Mouse (Mus musculus) megakaryocyte, adult 5-6 weeks (primary cell): ENCODE results near the gene Zbtb8b. TPM values are rescaled to one million over a fixed set of nuclear protein-coding genes. Genes with fewer than 3 reads are reported as not detected.
A peak's percentile ranks its signal among the peaks of the same experiment; 100 is the strongest.
"Not testable (repeated sequence)": the region's sequence is repeated elsewhere in the genome, so short reads cannot be mapped to it uniquely, and the experiment has no call there.

Source experiments
- ATAC-seq: 2 replicates; pipeline ENCODE4 v1.8.0; 2016; ENCODE audit warnings: mild to moderate bottlenecking, inconsistent platforms; ENCODE audit not compliant: poor library complexity, severe bottlenecking
- total RNA-seq, 2 experiments: library from RNA; stranded (forward) in 1 of 2; stranded (reverse) in 1 of 2; fragments of 153-499, 151-499 nt in 1 of 2; fragments of 221-1000, 200-1000 nt in 1 of 2; gene quantifications; 2 replicates each; pipeline versions ENCODE4 v1.2.3 to v1.2.4; 2015 to 2017

Gene Zbtb8b
- total RNA-seq, 2 experiments from 2014 or later: not detected

GRCm38 (mm10) chr4:129418321-129418720 is 22.3 kb downstream of the Zbtb8b start:
- no peak for ATAC-seq

- no peak for ATAC-seq
Observed at GRCm38 (mm10) chr4:129416478-129416877, 24.2 kb downstream of the Zbtb8b start.

GRCm38 (mm10) chr4:129415892-129416291 is 24.8 kb downstream of the Zbtb8b start:
- no peak for ATAC-seq

- no peak for ATAC-seq
Observed at GRCm38 (mm10) chr4:129410991-129411390, 29.7 kb downstream of the Zbtb8b start.

- not testable (repeated sequence) for ATAC-seq
Observed at GRCm38 (mm10) chr4:129410532-129410931, 30.1 kb downstream of the Zbtb8b start.

GRCm38 (mm10) chr4:129406447-129406846 is 34.2 kb downstream of the Zbtb8b start:
- peak; percentile 87 for ATAC-seq

- no peak for ATAC-seq
Observed at GRCm38 (mm10) chr4:129399813-129400212, 40.8 kb downstream of the Zbtb8b start.

- no peak for ATAC-seq
Observed at GRCm38 (mm10) chr4:129396960-129397359, 43.7 kb downstream of the Zbtb8b start.

GRCm38 (mm10) chr4:129394089-129394870 is 46.4 kb downstream of the Zbtb8b start:
- peak; percentile 49; the same call in 1 of the 2 replicates for ATAC-seq

GRCm38 (mm10) chr4:129390936-129391557 is 49.6 kb downstream of the Zbtb8b start:
- ATAC-seq: no peak

- ATAC-seq: no peak
Observed at GRCm38 (mm10) chr4:129390216-129390743, 50.4 kb downstream of the Zbtb8b start.

GRCm38 (mm10) chr4:129388404-129388803 is 52.2 kb downstream of the Zbtb8b start:
- ATAC-seq: no peak

GRCm38 (mm10) chr4:129386989-129387388 is 53.7 kb downstream of the Zbtb8b start:
- no peak for ATAC-seq

- ATAC-seq: no peak
Observed at GRCm38 (mm10) chr4:129386269-129386946, 54.2 kb downstream of the Zbtb8b start.

- ATAC-seq: 0 out of 2 replicates have a peak, but pooled peaks have one; percentile 7
Observed at GRCm38 (mm10) chr4:129385685-129386084, 55.0 kb downstream of the Zbtb8b start.

GRCm38 (mm10) chr4:129384440-129384839 is 56.2 kb downstream of the Zbtb8b start:
- ATAC-seq: no peak

GRCm38 (mm10) chr4:129383586-129383985 is 57.1 kb downstream of the Zbtb8b start:
- no peak for ATAC-seq

- ATAC-seq: no peak
Observed at GRCm38 (mm10) chr4:129382488-129382887, 58.2 kb downstream of the Zbtb8b start.

- ATAC-seq: no peak
Observed at GRCm38 (mm10) chr4:129382029-129382428, 58.6 kb downstream of the Zbtb8b start.

- no peak for ATAC-seq
Observed at GRCm38 (mm10) chr4:129381148-129381547, 59.5 kb downstream of the Zbtb8b start.

- no peak for ATAC-seq
Observed at GRCm38 (mm10) chr4:129379805-129380204, 60.8 kb downstream of the Zbtb8b start.
